Mouse (Mus musculus) hindbrain, embryonic 15.5 days (tissue): ENCODE results near the gene 1700030K09Rik. TPM values are rescaled to one million over a fixed set of nuclear protein-coding genes. Genes with fewer than 3 reads are reported as not detected.

Experiments
- ATAC-seq: fragments of 200-750 bp; cut with Nextera tagmentation; 2 replicates; pipeline ENCODE4 v1.8.0; 2017; ENCODE audit warnings: low read depth, moderate number of reproducible peaks, moderate TSS enrichment; ENCODE audit not compliant: low FRiP score
- H3K27ac ChIP-seq: fragments of 300-500 bp; sonication (generic); replicated peaks from 2 replicates; pipeline ENCODE4 v1.5.1; 2015; ENCODE audit warnings: mild to moderate bottlenecking, inconsistent platforms
- H3K27me3 ChIP-seq: fragments of 300-500 bp; sonication (generic); 2 replicates; pipeline ENCODE4 v1.6.1; 2015; ENCODE audit warnings: control low read depth, inconsistent platforms
- H3K36me3 ChIP-seq: fragments of 300-500 bp; sonication (generic); 2 replicates; pipeline ENCODE4 v1.6.1; 2015; ENCODE audit warnings: control low read depth, inconsistent platforms
- H3K4me1 ChIP-seq: fragments of 300-500 bp; sonication (generic); replicated peaks from 2 replicates; pipeline ENCODE4 v1.6.1; 2015; ENCODE audit warnings: control low read depth, inconsistent platforms
- H3K4me2 ChIP-seq: fragments of 300-500 bp; sonication (generic); 2 replicates; pipeline ENCODE4 v1.6.1; 2015; ENCODE audit warnings: moderate library complexity, mild to moderate bottlenecking, inconsistent platforms
- H3K4me3 ChIP-seq: fragments of 300-500 bp; sonication (generic); 2 replicates; pipeline ENCODE4 v1.5.1; 2015; ENCODE audit warnings: mild to moderate bottlenecking, inconsistent platforms
- H3K9ac ChIP-seq: fragments of 300-500 bp; sonication (generic); 2 replicates; pipeline ENCODE4 v1.6.1; 2015; ENCODE audit warnings: inconsistent platforms
- H3K9me3 ChIP-seq: fragments of 300-500 bp; sonication (generic); 2 replicates; pipeline ENCODE4 v1.6.1; 2016; ENCODE audit warnings: control low read depth, inconsistent platforms
- WGBS: fragments of 180-500 bp; shearing (Covaris S2); methylation state at CpG from one replicate; pipeline ENCODE4 v1.1.7; 2015; 5-methylcytosine and 5-hydroxymethylcytosine counted together
- polyA plus RNA-seq: library from polyadenylated mRNA; unstranded; fragments of >200 nt; fragmentation: Nextera tagmentation; extraction: Ambion mirVana; gene quantifications from 2 replicates; pipeline ENCODE4 v1.2.1, GENCODE M21; 2015

Gene 1700030K09Rik
- polyA plus RNA-seq, 1 experiment from 2014 or later, result 16.5 TPM

DNA sequence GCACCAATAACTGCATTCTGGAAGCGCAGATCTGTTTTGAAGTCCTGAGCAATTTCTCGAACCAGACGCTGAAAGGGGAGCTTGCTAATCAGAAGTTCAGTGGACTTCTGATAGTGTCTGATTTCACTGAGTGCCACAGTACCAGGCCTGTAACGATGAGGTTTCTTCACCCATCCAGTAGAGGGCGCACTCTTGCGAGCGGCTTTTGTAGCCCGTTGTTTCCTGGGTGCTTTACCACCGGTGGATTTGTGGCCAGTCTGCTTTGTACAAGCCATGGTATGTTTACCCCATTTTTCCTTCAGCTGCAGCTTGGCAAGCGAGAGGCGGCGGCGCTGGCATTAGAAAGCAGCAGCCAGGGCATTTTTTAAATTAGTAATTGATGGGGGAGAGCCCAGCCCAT, 14.0 kb upstream of the 1700030K09Rik start:
- 58% methylated on average over 13 of the region's 13 CpGs for WGBS
- H3K36me3 ChIP-seq, result no peaks in the 10 kb centered on the region
- no peaks in the 10 kb centered on the region for H3K9me3 ChIP-seq
- H3K4me3 ChIP-seq, result no peak overlapping the region
- ATAC-seq, result no peak
- no peaks in the 10 kb centered on the region for H3K4me1 ChIP-seq
- no peaks in the 10 kb centered on the region for H3K27me3 ChIP-seq
- H3K4me2 ChIP-seq, result no peak overlapping the region
- H3K9ac ChIP-seq, result no peak overlapping the region
- no peak overlapping the region for H3K27ac ChIP-seq

DNA sequence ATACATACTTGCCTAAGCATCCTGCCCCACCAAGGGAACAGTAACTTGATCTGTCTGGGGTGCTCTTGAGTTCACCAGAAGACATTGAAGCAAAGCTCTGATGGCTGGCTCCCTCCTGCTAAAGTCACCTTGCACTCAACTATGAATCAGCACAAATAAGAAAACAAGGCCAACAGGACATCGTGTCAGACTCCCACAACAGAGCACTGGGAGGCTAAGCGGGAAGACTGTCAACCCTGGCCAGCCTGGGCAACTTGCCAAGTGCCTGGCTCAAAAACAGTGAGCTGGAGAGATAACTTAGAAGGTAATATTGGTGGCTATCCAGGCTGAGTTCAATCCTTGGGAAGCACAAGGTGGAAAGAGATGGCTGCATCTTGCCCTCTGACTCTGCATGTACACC, 8.7 kb upstream of the 1700030K09Rik start:
- Histone ChIP-seq H3K36me3 (no peaks in the 10 kb centered on the region), H3K9ac (no peak overlapping the region), H3K9me3 (no peaks in the 10 kb centered on the region), H3K4me1 (no peaks in the 10 kb centered on the region), H3K4me3 (no peak overlapping the region), H3K27me3 (no peaks in the 10 kb centered on the region), H3K4me2 (no peak overlapping the region), H3K27ac (no peak overlapping the region)
- no peak for ATAC-seq
- WGBS, result 42% methylated on average over 2 of the region's 2 CpGs

DNA sequence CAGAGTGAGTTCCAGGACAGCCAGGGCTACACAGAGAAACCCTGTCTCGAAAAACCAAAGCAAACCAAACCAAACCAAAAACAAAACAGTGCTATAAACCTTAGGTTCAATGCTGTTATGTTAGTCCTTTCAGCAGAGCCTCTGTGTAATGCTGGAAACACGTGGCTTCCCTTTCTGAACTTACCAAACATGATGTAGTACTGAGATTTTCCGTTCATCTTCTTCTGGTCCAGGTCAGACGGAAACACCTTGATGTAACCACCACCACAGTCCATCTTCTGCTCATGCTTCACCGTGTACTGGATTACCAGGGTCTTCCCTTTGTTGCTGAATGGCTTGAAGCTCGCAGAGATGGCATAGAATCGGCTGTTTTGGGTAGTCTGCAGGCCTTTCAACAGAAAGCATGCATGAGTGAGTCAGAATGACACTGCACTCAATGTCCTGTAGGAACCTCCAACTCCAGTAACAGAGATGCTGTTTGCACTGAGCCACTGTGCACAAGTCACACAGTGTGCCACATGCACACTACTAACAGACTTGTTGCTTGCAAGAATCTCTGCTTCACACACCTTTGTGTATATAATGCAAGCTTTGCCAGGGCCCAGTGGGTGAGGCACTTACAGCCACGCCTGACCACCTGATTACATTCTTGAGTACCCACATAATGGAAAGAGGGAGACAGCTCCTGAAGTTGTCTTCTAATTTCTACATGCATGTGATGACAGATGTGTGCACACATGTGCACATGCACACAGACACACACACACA, 5.2 kb upstream of the 1700030K09Rik start:
- no peak for ATAC-seq
- H3K9ac ChIP-seq, result no peak overlapping the region
- H3K4me1 ChIP-seq, result peaks cover 4% of the 10 kb centered on the region
- H3K4me2 ChIP-seq, result no peak overlapping the region
- no peaks in the 10 kb centered on the region for H3K27me3 ChIP-seq
- no peaks in the 10 kb centered on the region for H3K36me3 ChIP-seq
- 70% methylated on average over 8 of the region's 8 CpGs for WGBS
- no peak overlapping the region for H3K27ac ChIP-seq
- no peak overlapping the region for H3K4me3 ChIP-seq
- H3K9me3 ChIP-seq, result no peaks in the 10 kb centered on the region

DNA sequence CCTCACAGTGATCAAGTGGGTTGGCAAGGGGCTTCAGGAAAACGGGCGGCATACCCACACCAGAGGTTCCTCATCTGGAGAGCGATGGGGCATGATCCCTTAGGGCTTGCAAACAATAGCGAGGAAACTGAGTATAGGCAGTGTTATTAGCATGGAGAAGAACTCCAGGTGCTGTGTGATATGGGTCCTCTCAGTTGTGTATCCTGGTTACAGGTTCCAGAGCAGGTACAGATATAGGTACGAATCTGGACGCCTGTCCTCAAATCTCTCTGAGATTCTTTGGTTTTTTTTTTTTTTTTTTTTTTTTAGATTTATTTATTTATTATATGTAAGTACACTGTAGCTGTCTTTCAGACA, 292 bp downstream of the 1700030K09Rik start:
- H3K4me1 ChIP-seq, result peaks cover 37% of the 10 kb centered on the region
- 39% methylated on average over 6 of the region's 6 CpGs for WGBS
- peak; percentile 79 for ATAC-seq

DNA sequence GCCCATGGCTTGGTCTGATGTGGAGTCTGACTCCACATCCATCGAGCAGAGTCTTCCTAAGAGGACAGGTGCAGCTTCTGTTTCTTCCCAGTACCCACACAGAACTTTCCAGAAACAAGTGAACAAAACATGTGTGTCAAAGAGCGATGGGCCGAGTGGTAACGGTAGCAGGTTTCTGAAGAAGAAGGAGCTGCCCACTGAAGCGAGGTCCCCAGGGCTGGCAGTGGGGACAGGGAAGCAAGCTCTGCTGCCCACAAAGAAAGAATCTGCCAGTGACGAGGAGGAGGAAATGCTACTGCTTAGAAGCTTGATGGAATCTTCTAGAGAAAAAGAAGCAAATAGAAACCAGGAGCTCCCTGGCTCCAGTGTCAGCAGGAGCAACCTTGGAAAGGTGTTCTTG, 1.4 kb downstream of the 1700030K09Rik start:
- no peaks in the 10 kb centered on the region for H3K27me3 ChIP-seq
- no peak for ATAC-seq
- 94% methylated on average over 6 of the region's 6 CpGs for WGBS

More for the DNA sequence above, 292 bp downstream of the 1700030K09Rik start:
- Histone ChIP-seq H3K4me2 (peak overlapping the region; percentile 74), H3K9me3 (no peaks in the 10 kb centered on the region), H3K4me3 (peak overlapping the region; percentile 43), H3K9ac (peak overlapping the region; percentile 54), H3K36me3 (0 out of 2 replicates have a peak, but pooled peaks cover 1% of the 10 kb centered on the region), H3K27me3 (no peaks in the 10 kb centered on the region), H3K27ac (peak overlapping the region; percentile 70)

DNA sequence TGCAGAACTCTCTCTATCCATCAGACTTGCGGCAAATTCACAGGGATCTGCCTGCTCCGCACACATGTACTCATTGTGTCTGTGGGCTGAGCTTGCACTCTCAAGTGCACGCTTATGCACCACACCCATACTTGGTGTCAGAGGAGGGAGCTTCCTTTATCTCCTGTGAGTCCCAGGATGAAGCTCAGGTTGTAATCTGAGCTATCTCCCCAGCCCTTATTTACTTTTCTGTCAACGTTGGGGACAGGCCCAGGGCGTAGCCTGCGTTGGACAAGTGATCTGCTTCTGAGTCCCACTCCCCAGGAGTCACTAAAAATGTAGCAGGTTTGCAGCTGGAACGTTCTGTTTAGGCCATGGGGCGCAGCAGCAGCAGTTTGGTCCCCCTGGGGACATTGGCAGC, 7.8 kb downstream of the 1700030K09Rik start:
- Histone ChIP-seq H3K9ac (no peak overlapping the region), H3K4me2 (no peak overlapping the region), H3K27me3 (no peaks in the 10 kb centered on the region), H3K4me3 (no peak overlapping the region), H3K27ac (no peak overlapping the region), H3K36me3 (peaks cover 62% of the 10 kb centered on the region), H3K4me1 (peaks cover 11% of the 10 kb centered on the region; the same call in 1 of the 2 replicates), H3K9me3 (no peaks in the 10 kb centered on the region)
- WGBS, result 89% methylated on average over 8 of the region's 8 CpGs
- ATAC-seq, result no peak

More for the DNA sequence above, 1.4 kb downstream of the 1700030K09Rik start:
- Histone ChIP-seq H3K36me3 (peaks cover 11% of the 10 kb centered on the region), H3K9me3 (no peaks in the 10 kb centered on the region), H3K4me1 (peaks cover 37% of the 10 kb centered on the region), H3K4me3 (no peak overlapping the region), H3K9ac (no peak overlapping the region), H3K27ac (no peak overlapping the region), H3K4me2 (no peak overlapping the region)

DNA sequence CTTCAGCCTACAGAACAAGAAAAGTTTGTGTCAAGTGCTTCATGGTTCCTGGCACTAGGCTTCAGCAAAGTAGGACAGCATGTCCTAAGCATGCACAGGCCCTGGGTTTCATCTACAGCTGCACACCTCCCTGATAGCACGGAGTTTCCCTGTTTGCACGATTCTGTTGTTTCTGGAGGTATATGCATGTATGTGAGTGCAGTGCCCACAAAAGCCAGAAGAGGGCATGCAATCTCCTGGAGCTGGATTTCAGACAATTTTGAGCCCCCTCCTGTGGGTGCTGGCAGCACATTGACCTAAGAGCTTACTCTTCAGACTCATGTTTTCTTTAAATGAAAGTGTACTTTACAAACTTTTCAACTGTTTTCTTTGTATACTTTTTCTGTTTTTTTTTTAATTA, 10.2 kb downstream of the 1700030K09Rik start:
- Histone ChIP-seq H3K9ac (no peak overlapping the region), H3K4me1 (no peaks in the 10 kb centered on the region), H3K4me3 (no peak overlapping the region), H3K27ac (no peak overlapping the region), H3K9me3 (no peaks in the 10 kb centered on the region), H3K4me2 (no peak overlapping the region), H3K36me3 (peaks cover 72% of the 10 kb centered on the region), H3K27me3 (no peaks in the 10 kb centered on the region)
- ATAC-seq, result no peak
- 98% methylated on average over 2 of the region's 2 CpGs for WGBS

DNA sequence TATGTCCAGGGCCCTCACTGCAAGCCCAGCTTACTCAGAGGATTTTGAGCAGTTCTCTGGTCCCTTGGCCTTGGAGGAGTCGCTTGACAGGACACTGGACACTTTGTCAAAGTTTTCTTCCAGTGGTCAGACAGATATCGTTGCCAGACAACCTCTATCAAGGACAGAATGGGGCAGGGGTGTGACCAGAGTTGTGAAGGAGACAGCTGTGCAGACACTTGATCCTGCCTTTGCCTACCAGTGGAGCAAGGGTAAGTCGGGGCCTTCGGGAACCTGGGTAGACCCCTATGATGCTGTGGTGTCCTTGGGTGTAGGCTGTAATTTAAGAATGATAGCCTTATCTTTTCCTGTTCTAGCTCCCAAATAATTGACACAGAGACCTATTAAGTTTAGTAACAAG, 11.6 kb downstream of the 1700030K09Rik start:
- Histone ChIP-seq H3K9me3 (no peaks in the 10 kb centered on the region), H3K4me2 (no peak overlapping the region), H3K27me3 (no peaks in the 10 kb centered on the region), H3K4me1 (no peaks in the 10 kb centered on the region), H3K9ac (no peak overlapping the region), H3K4me3 (no peak overlapping the region), H3K27ac (no peak overlapping the region), H3K36me3 (peaks cover 72% of the 10 kb centered on the region)
- ATAC-seq, result no peak
- 97% methylated on average over 4 of the region's 4 CpGs for WGBS

DNA sequence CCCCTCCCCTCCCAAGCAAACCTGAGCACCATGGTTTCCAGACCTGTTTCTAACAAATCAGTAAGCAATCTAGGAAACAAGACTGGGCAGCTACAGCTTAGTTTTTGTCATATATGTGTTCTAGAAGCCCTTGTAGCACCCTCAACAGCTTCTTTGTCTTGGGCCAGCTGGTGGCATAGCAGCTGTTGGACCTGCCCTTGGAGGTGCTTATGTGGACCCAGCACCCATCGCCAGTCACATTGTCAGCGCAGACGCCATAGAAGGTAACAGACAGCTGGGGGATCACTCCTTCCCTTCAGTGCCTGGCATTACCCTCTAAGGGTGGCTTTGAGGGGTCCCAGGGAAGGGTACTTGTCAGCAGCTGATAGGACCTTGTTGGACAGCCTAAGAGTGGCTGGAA, 14.1 kb downstream of the 1700030K09Rik start:
- H3K36me3 ChIP-seq, result peaks cover 73% of the 10 kb centered on the region
- ATAC-seq, result no peak
- H3K4me1 ChIP-seq, result no peaks in the 10 kb centered on the region
- no peak overlapping the region for H3K4me3 ChIP-seq
- 88% methylated on average over 3 of the region's 3 CpGs for WGBS
- H3K4me2 ChIP-seq, result no peak overlapping the region
- H3K9ac ChIP-seq, result no peak overlapping the region
- H3K27ac ChIP-seq, result no peak overlapping the region
- no peaks in the 10 kb centered on the region for H3K9me3 ChIP-seq
- H3K27me3 ChIP-seq, result no peaks in the 10 kb centered on the region

DNA sequence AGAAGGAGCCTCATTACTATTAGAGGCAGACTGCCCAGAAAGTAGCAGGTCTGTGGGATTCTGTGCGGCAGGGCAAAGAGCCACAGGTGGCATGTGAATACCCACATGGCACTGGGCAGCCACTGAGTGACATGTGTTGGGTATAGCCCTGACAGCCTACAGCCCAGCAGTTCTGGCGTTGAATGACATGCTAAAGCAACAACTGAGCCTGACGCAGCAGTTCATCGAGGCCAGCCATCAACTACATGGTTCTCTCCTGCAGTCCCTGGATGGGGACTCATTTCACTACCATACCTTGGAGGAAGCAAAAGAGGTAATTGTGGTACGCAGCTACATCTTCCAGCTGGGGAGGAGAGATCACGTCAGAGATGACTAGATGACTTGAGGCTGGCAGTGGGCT, 14.8 kb downstream of the 1700030K09Rik start:
- Histone ChIP-seq H3K9ac (no peak overlapping the region), H3K27me3 (no peaks in the 10 kb centered on the region), H3K4me1 (no peaks in the 10 kb centered on the region), H3K4me2 (no peak overlapping the region), H3K9me3 (no peaks in the 10 kb centered on the region), H3K4me3 (no peak overlapping the region), H3K36me3 (peaks cover 73% of the 10 kb centered on the region), H3K27ac (no peak overlapping the region)
- WGBS, result 89% methylated on average over 6 of the region's 6 CpGs
- no peak for ATAC-seq

DNA sequence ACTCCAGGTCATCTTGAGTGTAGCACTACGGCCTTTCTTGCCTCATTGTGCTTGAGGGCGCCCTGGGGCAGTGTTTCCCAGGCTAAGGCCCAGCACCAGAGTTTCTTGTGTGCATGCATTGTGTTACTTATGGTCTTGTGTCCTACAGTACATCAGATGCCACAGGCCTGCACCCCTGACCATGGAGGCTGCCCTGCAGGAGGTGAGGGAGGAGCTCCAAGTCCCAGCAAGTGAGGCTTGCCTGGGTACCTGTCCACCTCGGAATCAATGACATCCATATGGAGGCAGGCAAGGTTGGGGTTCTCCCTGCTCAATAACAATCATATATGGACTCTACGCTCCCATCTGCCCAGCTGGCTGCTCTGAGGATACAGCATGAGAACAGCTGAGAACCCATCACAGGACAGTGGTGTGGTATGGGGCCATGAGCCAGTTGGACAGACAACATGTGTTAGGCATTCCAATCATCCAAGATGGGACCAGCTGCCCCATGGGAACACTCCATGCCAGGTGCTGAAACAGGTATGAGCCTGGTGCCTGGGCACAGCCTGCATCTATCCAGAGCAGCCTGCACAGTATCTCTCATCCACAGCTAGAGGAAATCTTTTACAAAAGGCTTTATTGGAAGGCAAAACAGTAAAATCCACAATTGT, 16.3 kb downstream of the 1700030K09Rik start:
- Histone ChIP-seq H3K27me3 (no peaks in the 10 kb centered on the region), H3K36me3 (peaks cover 75% of the 10 kb centered on the region), H3K9me3 (no peaks in the 10 kb centered on the region), H3K4me1 (no peaks in the 10 kb centered on the region), H3K4me2 (no peak overlapping the region), H3K27ac (no peak overlapping the region), H3K4me3 (no peak overlapping the region), H3K9ac (no peak overlapping the region)
- ATAC-seq, result no peak; the same call in 1 of the 2 replicates
- WGBS, result 94% methylated on average over 4 of the region's 4 CpGs

DNA sequence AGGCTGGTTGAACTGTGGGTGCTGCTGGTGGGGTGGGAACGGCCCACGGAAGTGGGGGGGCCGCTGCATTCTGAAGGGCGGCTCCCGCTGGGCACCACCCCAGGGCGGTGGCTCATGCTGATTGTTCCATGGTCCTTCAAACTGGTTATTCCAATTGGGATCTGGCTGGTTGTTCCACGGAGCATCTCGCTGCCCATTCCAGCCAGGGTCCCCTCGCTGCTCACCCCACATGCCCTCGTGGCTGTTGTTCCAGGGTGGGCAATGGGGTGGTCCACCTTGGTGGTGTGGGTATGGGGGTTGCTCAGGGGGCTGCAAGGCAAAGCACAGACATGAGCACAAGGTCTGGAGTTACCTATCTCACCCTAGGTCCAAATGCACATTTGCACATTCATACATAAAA, 20.5 kb downstream of the 1700030K09Rik start:
- 95% methylated on average over 10 of the region's 10 CpGs for WGBS
- no peak overlapping the region for H3K4me3 ChIP-seq

More for the DNA sequence above, 20.5 kb downstream of the 1700030K09Rik start:
- H3K9ac ChIP-seq, result no peak overlapping the region
- ATAC-seq, result no peak
- H3K4me1 ChIP-seq, result no peaks in the 10 kb centered on the region
- no peak overlapping the region for H3K4me2 ChIP-seq
- H3K27me3 ChIP-seq, result no peaks in the 10 kb centered on the region
- no peaks in the 10 kb centered on the region for H3K9me3 ChIP-seq
- H3K27ac ChIP-seq, result no peak overlapping the region
- H3K36me3 ChIP-seq, result peaks cover 97% of the 10 kb centered on the region
